Mouse (Mus musculus): ENCODE measurements around the gene Gbgt1.

DNA sequence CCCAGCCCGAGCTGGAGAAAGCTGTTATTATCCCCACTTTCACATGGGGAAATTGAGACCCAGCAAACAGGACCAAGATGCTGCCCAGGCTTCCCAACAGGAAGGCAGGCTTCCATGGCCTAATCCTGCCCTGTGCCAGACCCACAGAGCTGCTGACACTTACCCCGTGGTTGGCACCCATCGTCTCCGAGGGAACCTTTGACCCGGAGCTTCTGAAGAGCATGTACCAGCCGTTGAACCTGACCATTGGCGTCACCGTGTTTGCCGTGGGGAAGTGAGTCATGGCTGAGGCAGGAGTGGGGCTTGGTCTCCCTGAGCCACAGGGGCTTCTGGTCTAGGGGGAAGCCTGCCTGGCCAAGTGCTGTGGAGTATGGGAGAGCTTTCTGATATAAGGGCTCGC is 6.3 kb downstream of the Gbgt1 start:
- TF ChIP-seq E2F4 (IDR thresholded peaks at IDR 0.05; ENCODE audit: borderline replicate concordance, low read depth, low read length) (no peak), CTCF (IDR thresholded peaks at IDR 0.05 in 2 of 3, conservative IDR thresholded peaks at IDR 0.05 in 1 of 3; ENCODE audit: control insufficient read depth in 1 of 3, insufficient read depth in 1 of 3, low read depth in 2 of 3, low read length in 3 of 3, poor library complexity in 1 of 3, severe bottlenecking in 1 of 3) (no peak)

Measured in MEL (cell line).